In genomic region chr1:162665486-162666174, GRCm38 (mm10) we compare ENCODE assay signal across 8 mouse cellular contexts. TPM values are rescaled to one million over a fixed set of nuclear protein-coding genes. Genes with fewer than 3 reads are reported as not detected.
DNase-seq lines count a peak whose midpoint lies in the region; ATAC-seq and TF ChIP-seq lines count a peak whose summit lies in the region.

No protein-coding gene starts in this region.

- H3K9me3 ChIP-seq in heart, embryonic 13.5 days: no peaks in the 10 kb centered on the region
- no peaks in the 10 kb centered on the region for H3K9me3 ChIP-seq in MEL (replicated peaks; ENCODE audit: insufficient read depth, low read length)
- no peaks in the 10 kb centered on the region for H3K9me3 ChIP-seq in forebrain, embryonic 13.5 days (replicated peaks)
- H3K9me3 ChIP-seq in limb, embryonic 15.5 days: no peaks in the 10 kb centered on the region
- H3K9me3 ChIP-seq in stomach, embryonic 16.5 days (replicated peaks; ENCODE audit: control insufficient read depth, low read length): no peaks in the 10 kb centered on the region

- H3K4me3 ChIP-seq in heart, embryonic 13.5 days: peak overlapping the region; percentile 48
- peak overlapping the region; percentile 36 to 64; a peak in 3 of 4 replicates for H3K4me3 ChIP-seq in MEL (ENCODE audit: control insufficient read depth in 1 of 2, insufficient read depth in 1 of 2, low read depth in 2 of 2, low read length in 2 of 2)
- H3K4me3 ChIP-seq in forebrain, embryonic 13.5 days: peak overlapping the region; percentile 25; the same call in 1 of the 2 replicates
- H3K4me3 ChIP-seq in limb, embryonic 15.5 days: peak overlapping the region; percentile 35
- peak overlapping the region; percentile 38 for H3K4me3 ChIP-seq in stomach, embryonic 16.5 days (replicated peaks; ENCODE audit: low read length)

- 2% methylated on average over 11 of the region's 11 CpGs for WGBS in heart, embryonic 13.5 days
- WGBS in forebrain, embryonic 13.5 days: 3% methylated on average over 11 of the region's 11 CpGs
- WGBS in limb, embryonic 15.5 days: 2% methylated on average over 11 of the region's 11 CpGs
- 3% methylated on average over 11 of the region's 11 CpGs for WGBS in stomach, embryonic 16.5 days

- no peaks in the 10 kb centered on the region for H3K79me2 ChIP-seq in MEL (ENCODE audit: control insufficient read depth, insufficient read depth, low read length, poor library complexity)

- H3K27me3 ChIP-seq in heart, embryonic 13.5 days (replicated peaks): no peaks in the 10 kb centered on the region
- H3K27me3 ChIP-seq in MEL (ENCODE audit: control insufficient read depth in 1 of 2, insufficient read depth in 2 of 2, low read length in 2 of 2): no peaks in the 10 kb centered on the region
- H3K27me3 ChIP-seq in forebrain, embryonic 13.5 days: no peaks in the 10 kb centered on the region
- H3K27me3 ChIP-seq in limb, embryonic 15.5 days: no peaks in the 10 kb centered on the region
- H3K27me3 ChIP-seq in stomach, embryonic 16.5 days (ENCODE audit: control insufficient read depth, insufficient read depth, low read length): no peaks in the 10 kb centered on the region

- ATAC-seq in heart, embryonic 13.5 days (ENCODE audit: extremely low read depth, insufficient number of reproducible peaks, low FRiP score, low TSS enrichment): peak; percentile 69
- peak; percentile 77 for ATAC-seq in forebrain, embryonic 13.5 days
- peak; percentile 73 for ATAC-seq in limb, embryonic 15.5 days (ENCODE audit: insufficient number of reproducible peaks, low FRiP score, low TSS enrichment, low read depth)
- ATAC-seq in stomach, embryonic 16.5 days (ENCODE audit: insufficient read depth, low FRiP score): peak; percentile 77

- DNase-seq in heart, postnatal 4 days: no peak
- DNase-seq in MEL (ENCODE audit: low read depth, low spot score): peak; percentile 50
- DNase-seq in layer of hippocampus, adult 11-12 months (ENCODE audit: low spot score): no peak
- no peak for DNase-seq in frontal cortex, postnatal 10 days (ENCODE audit: low spot score in 2 of 2)

- no peak for TF ChIP-seq RAD21 in MEL (IDR thresholded peaks at IDR 0.05; ENCODE audit: low read depth, low read length)

- peaks cover 6% of the 10 kb centered on the region; the same call in 1 of the 2 replicates for H3K4me1 ChIP-seq in heart, embryonic 13.5 days
- 0 out of 4 replicates have a peak, but pooled peaks cover 0 to 2% of the 10 kb centered on the region in 2 experiments for H3K4me1 ChIP-seq in MEL (ENCODE audit: control insufficient read depth in 1 of 2, insufficient read depth in 2 of 2, low read length in 2 of 2)
- peaks cover 4% of the 10 kb centered on the region; the same call in 1 of the 2 replicates for H3K4me1 ChIP-seq in forebrain, embryonic 13.5 days
- H3K4me1 ChIP-seq in limb, embryonic 15.5 days: peaks cover 6% of the 10 kb centered on the region
- H3K4me1 ChIP-seq in stomach, embryonic 16.5 days (ENCODE audit: control insufficient read depth, insufficient read depth, low read length): no peaks in the 10 kb centered on the region

- H3K36me3 ChIP-seq in heart, embryonic 13.5 days: peaks cover 18% of the 10 kb centered on the region
- no peaks in the 10 kb centered on the region for H3K36me3 ChIP-seq in MEL (ENCODE audit: control insufficient read depth in 1 of 2, insufficient read depth in 2 of 2, low read length in 2 of 2)
- peaks cover 12% of the 10 kb centered on the region for H3K36me3 ChIP-seq in forebrain, embryonic 13.5 days (ENCODE audit: poor library complexity, severe bottlenecking)
- H3K36me3 ChIP-seq in limb, embryonic 15.5 days: peaks cover 16% of the 10 kb centered on the region
- no peaks in the 10 kb centered on the region; the same call in 1 of the 2 replicates for H3K36me3 ChIP-seq in stomach, embryonic 16.5 days (ENCODE audit: control insufficient read depth, insufficient read depth, low read length)

- TF ChIP-seq CTCF in MEL (IDR thresholded peaks at IDR 0.05 in 2 of 3, conservative IDR thresholded peaks at IDR 0.05 in 1 of 3; ENCODE audit: control insufficient read depth in 1 of 3, insufficient read depth in 1 of 3, low read depth in 2 of 3, low read length in 3 of 3, poor library complexity in 1 of 3, severe bottlenecking in 1 of 3): no peak

- TF ChIP-seq EP300 in MEL (IDR thresholded peaks at IDR 0.05; ENCODE audit: low read depth in 1 of 2, low read length in 2 of 2): no peak

- no peak for TF ChIP-seq POLR2A in MEL (IDR thresholded peaks at IDR 0.05; ENCODE audit: control insufficient read depth in 1 of 2, insufficient read depth in 1 of 2, low read depth in 1 of 2, low read length in 2 of 2, poor library complexity in 1 of 2)

- no peak overlapping the region for H3K27ac ChIP-seq in heart, embryonic 13.5 days (replicated peaks)
- H3K27ac ChIP-seq in MEL (ENCODE audit: control insufficient read depth, low read depth, low read length): no peak overlapping the region
- no peak overlapping the region for H3K27ac ChIP-seq in forebrain, embryonic 13.5 days
- no peak overlapping the region; the same call in 1 of the 2 replicates for H3K27ac ChIP-seq in limb, embryonic 15.5 days
- no peak overlapping the region for H3K27ac ChIP-seq in stomach, embryonic 16.5 days (ENCODE audit: low read length)

- H3K9ac ChIP-seq in heart, embryonic 13.5 days: peak overlapping the region; percentile 78
- H3K9ac ChIP-seq in MEL (ENCODE audit: control insufficient read depth, low read depth, low read length, poor library complexity, severe bottlenecking): peak overlapping the region; percentile 57
- peak overlapping the region; percentile 55; the same call in 1 of the 2 replicates for H3K9ac ChIP-seq in forebrain, embryonic 13.5 days
- H3K9ac ChIP-seq in limb, embryonic 15.5 days: peak overlapping the region; percentile 34
- H3K9ac ChIP-seq in stomach, embryonic 16.5 days (ENCODE audit: low read length): peak overlapping the region; percentile 58

- peak overlapping the region; percentile 74 for H3K4me2 ChIP-seq in heart, embryonic 13.5 days
- H3K4me2 ChIP-seq in forebrain, embryonic 13.5 days: peak overlapping the region; percentile 56
- H3K4me2 ChIP-seq in limb, embryonic 15.5 days: peak overlapping the region; percentile 56
- peak overlapping the region; percentile 65 for H3K4me2 ChIP-seq in stomach, embryonic 16.5 days (ENCODE audit: low read depth, low read length)

TF ChIP-seq in MEL, 35 proteins besides CTCF, POLR2A, EP300 and RAD21:
- TF ChIP-seq SIN3A (IDR thresholded peaks at IDR 0.05; ENCODE audit: low read length) (peak; percentile 39; the same call in 1 of the 2 replicates), USF1 (IDR thresholded peaks at IDR 0.05; ENCODE audit: low read depth, low read length) (peak; percentile 78), MEF2A (IDR thresholded peaks at IDR 0.05; ENCODE audit: extremely low read depth, insufficient replicate concordance, low read depth, low read length, poor library complexity, severe bottlenecking) (no peak), MXI1 (IDR thresholded peaks at IDR 0.05; ENCODE audit: low read depth, low read length) (0 out of 2 replicates have a peak, but pooled peaks have one; percentile 6)

RNA-seq across cellular contexts. Expression of gene Myocos, which starts 7.6 kb away (rescaled TPM):
- polyA plus RNA-seq in heart, embryonic 13.5 days (2015; fragmentation: Nextera tagmentation; extraction: Ambion mirVana): not detected in 2 replicates
- total RNA-seq in heart, postnatal 4 days (2021): not detected
- not detected in 2 replicates for total RNA-seq in MEL (2012; rRNA removed)
- polyA plus RNA-seq in MEL (2012; ENCODE audit: insufficient read depth in 1 of 2, insufficient read length in 2 of 2, low read depth in 1 of 2, low replicate concordance in 2 of 2, missing spikeins in 1 of 2): not detected
- polyA plus RNA-seq in forebrain, embryonic 13.5 days (2015; fragmentation: Nextera tagmentation; extraction: Ambion mirVana): not detected in 2 replicates
- polyA plus RNA-seq in limb, embryonic 15.5 days (2015; fragmentation: Nextera tagmentation; extraction: Ambion mirVana): not detected in 2 replicates
- not detected in 2 replicates for polyA plus RNA-seq in stomach, embryonic 16.5 days (2015; fragmentation: Nextera tagmentation; extraction: Ambion mirVana)

RNA-seq across cellular contexts. Expression of gene Myoc, which starts 26.7 kb away (rescaled TPM):
- polyA plus RNA-seq in heart, embryonic 13.5 days (2015; fragmentation: Nextera tagmentation; extraction: Ambion mirVana): not detected in 2 replicates
- total RNA-seq in heart, postnatal 4 days (2021): under 1 TPM in 1 of 2 experiments, not detected in 1; 0.11 TPM
- total RNA-seq in MEL (2012; rRNA removed): not detected in 2 replicates
- polyA plus RNA-seq in MEL (2012; ENCODE audit: insufficient read depth in 1 of 2, insufficient read length in 2 of 2, low read depth in 1 of 2, low replicate concordance in 2 of 2, missing spikeins in 1 of 2): not detected
- not detected in 2 replicates for polyA plus RNA-seq in forebrain, embryonic 13.5 days (2015; fragmentation: Nextera tagmentation; extraction: Ambion mirVana)
- 0.15 and 0.46 TPM in 2 replicates for polyA plus RNA-seq in limb, embryonic 15.5 days (2015; fragmentation: Nextera tagmentation; extraction: Ambion mirVana)
- polyA plus RNA-seq in stomach, embryonic 16.5 days (2015; fragmentation: Nextera tagmentation; extraction: Ambion mirVana): not detected in 2 replicates
